Mouse (Mus musculus) CD4-positive, CD25-positive, alpha-beta regulatory T cell, adult 2 months (primary cell): Measurements from ENCODE around the gene Spats1.

Source experiments
- DNase-seq: peaks from one replicate; pipeline ENCODE4 v3.0.0-alpha.2; 2012; ENCODE audit warnings: low read depth, low spot score

The Spats1 gene

GRCm38 (mm10) chr17:45474669-45475465, at the start of gene Spats1:
Gene Spats1 (minus strand): TSS chr17:45475415.
- peak; percentile 79 for DNase-seq

GRCm38 (mm10) chr17:45524961-45525360, 49.7 kb upstream of the Spats1 start:
- DNase-seq: no peak

GRCm38 (mm10) chr17:45523263-45523662, 48.0 kb upstream of the Spats1 start, which contains the start of gene Tcte1:
Gene Tcte1 (plus strand): TSS chr17:45523434.
- DNase-seq: no peak

DNA sequence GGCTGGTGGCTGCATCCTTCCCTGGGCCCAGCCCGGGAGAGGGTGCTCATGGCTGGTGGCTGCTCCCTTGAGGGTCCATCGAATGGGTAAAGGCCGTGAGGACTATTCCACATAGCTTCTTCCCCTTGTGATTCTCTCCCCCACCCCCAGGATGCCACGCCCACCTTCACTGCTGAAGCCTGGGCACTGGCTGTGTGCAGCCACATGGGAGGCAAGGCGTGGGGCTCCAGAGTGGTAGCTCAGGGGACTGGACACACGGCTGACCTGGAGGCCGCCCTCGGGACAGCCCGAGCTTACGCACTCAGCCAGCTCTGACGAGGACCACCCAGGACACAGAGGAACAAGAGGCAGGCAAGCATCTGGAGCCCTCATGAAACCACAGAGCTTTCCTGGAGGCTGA, 44.9 kb upstream of the Spats1 start:
- no peak for DNase-seq

DNA sequence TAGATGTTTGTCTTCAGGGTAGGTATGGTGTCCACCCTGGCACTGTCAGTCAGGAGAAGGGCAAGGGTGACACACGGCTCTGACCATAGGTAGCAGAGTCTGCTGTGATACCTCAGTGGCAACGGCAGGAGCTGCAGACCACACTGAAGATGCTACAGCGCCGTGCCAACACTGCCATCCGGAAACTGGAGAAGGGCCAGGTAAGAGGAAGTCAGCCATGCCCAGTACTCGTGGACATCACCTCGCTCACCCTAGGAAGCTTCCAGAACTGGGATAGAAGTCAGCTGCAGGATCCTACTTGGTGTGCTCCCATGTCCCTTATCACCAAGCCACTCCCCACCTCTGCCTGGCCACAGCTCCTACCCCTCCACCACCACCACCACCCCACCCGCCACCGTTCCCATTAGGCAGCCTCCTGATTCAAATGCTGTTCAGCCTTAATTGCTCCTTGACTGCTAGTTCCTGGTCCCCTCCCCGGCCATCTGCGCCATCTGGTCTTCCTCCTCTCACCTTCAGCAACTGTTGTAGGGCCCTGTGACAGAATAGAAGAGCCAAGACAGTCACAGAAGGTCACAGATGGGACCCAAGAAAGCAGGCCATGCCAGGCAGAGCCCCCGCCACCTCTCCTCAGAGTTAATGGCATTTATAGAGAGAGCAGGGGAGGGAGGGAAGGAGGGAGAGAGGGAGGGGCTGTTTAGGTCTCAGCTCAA, 43.7 kb upstream of the Spats1 start:
- DNase-seq: no peak

- no peak for DNase-seq
Observed at GRCm38 (mm10) chr17:45517549-45518215, 42.5 kb upstream of the Spats1 start.

- no peak for DNase-seq
Observed at GRCm38 (mm10) chr17:45517135-45517534, 41.9 kb upstream of the Spats1 start.

DNA sequence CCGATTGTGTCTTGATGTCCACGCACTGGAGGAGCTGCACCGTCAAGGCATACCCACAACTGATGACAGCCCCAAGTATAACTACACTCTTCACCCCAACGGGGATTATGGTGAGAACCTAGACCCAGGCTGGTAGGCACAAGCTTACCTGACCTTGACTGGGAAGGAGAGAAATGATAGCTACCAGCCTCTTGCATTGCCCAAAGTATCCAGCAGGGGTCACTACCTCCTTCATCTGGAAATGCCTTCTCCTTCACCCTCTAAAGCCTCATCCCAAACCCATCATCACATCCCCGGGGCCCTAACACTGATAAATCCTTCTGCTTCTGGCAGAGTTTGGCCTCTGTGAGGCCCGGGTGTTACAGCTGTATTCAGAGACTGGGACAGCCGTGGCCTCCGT, 41.3 kb upstream of the Spats1 start:
- DNase-seq: peak; percentile 85

GRCm38 (mm10) chr17:45515806-45516205, 40.6 kb upstream of the Spats1 start:
- no peak for DNase-seq

DNA sequence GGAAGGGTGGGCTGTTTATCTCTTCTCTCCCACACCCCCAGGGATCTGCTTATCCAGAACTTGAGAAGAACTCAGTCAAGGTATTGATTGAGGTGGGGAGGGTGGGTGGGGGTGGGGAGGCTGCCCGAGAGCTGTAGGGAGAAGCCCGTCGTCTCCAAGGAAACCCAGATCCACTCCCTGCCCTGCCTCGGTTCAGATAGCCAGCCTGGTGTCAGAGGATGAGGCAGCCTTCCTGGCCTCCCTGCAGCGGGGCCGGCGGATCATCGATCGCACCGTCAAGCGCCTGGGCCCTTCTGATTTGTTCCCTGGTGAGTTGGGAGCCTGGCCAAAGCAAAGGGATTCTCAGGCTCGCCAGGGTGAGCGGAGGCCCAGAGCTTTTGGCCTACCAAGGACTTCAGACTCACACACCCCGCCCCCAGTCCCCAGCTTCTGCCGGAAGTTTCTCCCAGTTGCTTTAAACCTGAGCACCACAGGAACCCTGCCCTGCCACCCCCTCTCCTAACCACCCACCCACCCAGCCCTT, 40.0 kb upstream of the Spats1 start:
- DNase-seq: no peak

GRCm38 (mm10) chr17:45511757-45512156, 36.5 kb upstream of the Spats1 start:
- DNase-seq: no peak

GRCm38 (mm10) chr17:45510871-45511270, 35.7 kb upstream of the Spats1 start:
- no peak for DNase-seq

DNA sequence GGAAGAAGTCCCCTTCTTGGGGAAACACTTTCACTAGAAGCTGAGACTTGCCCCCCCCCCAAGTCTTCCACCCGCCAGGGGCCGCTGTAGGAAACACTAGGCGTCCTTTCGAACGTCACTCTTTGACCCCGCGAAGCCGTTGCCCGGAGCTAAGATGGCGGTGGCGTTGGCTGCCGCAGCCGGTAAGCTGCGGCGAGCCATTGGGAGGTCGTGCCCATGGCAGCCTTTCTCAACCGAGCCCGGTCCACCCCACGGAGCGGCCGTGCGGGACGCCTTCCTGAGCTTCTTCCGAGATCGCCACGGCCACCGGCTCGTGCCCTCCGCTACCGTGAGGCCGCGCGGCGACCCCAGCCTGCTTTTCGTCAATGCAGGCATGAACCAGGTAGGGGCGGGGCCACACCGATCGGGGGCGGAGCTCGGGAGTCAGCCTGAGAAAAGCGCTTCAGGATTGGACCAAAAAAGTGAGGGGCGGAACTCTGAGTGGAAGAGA, 31.5 kb upstream of the Spats1 start, which contains the start of gene Aars2:
Gene Aars2 (plus strand): TSS at position 142 of the 490 bp plus-strand sequence.
- DNase-seq: peak; percentile 97

- no peak for DNase-seq
Observed at GRCm38 (mm10) chr17:45505941-45506465, 30.8 kb upstream of the Spats1 start.

DNA sequence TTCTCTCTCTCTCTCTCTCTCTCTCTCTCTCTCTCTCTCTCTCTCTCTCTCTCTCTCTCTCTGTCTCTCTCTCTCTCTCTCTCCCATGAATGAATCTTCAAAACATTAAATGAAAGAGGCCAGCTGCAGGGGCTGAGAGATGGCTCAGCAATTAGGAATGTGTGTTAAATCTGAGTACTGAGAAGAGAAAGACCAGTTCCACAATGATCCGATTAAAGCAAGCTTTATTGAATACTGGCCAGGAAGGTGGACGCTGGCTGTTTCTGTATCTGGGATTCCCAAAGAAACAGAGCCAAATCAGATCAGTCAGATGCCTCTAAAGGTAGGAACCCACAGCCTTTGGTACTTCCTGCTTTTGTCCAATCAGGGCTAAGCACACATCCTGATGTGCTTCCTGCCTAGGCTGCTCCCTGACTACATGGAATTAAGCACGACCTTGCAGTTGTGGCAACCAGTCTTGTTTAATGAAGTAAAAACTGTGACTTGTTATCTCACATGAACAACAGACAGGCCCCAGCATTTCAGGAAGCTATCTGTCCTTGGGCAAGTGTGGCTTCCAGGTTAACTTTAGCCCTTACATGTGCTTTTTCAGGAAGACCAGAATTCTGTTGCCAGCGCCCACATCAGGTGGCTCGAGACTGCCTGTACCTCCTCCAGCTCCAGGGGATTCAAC, 28.2 kb upstream of the Spats1 start:
- DNase-seq: no peak

GRCm38 (mm10) chr17:45502324-45502723, 27.1 kb upstream of the Spats1 start:
- no peak for DNase-seq

DNA sequence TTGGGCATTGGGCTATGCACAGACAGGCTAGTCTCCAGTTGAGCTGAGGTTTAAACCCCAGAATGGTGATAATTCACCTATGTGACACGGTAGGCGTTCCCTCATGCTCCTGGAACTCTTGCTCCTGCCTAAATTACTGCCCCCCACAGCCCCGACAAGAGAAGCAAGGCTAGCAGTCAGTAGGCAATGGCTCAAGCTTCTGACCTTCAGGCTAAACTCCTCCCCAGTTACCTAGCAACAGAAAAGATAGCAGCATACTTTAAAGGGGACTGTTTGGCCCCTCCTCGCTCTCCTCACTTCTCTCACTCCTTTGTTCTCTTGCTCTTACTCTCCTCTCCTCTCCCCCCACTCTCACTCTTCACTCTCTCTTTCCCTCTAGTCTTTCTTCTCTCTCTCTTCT, 25.8 kb upstream of the Spats1 start:
- no peak for DNase-seq

DNA sequence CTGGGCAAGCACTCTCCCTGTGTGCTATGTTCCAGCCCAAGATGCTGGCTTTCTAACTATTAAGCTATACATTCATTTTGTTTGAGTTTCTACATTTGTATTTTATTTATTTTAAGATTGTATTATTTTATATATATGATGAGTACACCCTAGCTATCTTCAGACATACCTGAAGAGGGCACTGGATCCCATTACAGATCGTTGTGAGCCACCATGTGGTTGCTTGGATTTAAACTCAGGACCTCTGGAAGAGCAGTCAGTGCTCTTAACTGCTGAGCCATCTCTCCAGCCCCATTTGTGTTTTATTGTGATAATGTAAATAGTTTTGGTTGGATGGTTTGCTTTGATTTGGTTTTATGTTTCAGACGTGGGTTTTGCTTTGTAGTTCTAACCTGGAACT, 24.3 kb upstream of the Spats1 start:
- DNase-seq: no peak

DNA sequence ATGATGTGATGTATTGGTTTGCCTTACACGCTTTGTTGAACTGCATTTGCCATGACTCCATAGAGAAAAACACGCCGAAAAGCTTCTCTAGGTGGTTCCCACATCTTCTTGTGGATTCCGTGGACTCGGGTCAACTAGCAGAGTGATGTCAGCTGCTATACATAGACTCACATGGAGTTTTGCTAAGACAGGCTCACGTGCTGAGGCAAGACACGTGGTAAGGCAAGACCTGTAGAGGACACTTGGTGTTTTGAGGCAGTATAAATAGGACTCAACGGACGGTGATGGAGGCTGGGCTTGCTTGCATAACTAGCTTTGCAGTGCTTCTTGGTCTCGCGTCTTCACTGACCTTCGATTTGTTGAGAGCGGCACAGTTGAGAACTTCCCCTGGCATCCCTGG, 23.2 kb upstream of the Spats1 start:
- no peak for DNase-seq

- no peak for DNase-seq
Observed at GRCm38 (mm10) chr17:45495398-45495797, 20.2 kb upstream of the Spats1 start.

GRCm38 (mm10) chr17:45490532-45491154, 15.4 kb upstream of the Spats1 start:
- DNase-seq: no peak
